ENCODE assay signal across 8 mouse cellular contexts in the genomic region with DNA sequence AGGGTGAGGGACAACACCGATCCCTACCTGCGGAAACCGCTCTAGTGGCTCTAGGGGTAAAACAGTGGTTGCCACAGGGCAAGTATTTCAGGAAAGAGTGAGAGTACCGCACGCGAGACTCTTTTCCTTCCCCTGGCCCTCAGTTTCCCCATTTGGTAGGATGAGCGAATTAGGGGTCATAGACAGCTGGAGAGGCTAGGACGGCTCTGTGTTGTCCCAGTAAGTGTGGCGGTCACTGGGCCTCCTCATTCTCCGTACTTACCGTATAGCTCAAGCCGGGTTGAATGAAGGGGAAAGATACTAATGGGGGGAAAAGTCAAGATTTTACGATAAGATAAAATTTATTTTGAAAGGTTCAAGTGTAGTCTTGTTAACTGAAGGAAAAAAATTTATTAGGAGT. TPM values are rescaled to one million over a fixed set of nuclear protein-coding genes. Genes with fewer than 3 reads are reported as not detected.
DNase-seq lines count a peak whose midpoint lies in the region; ATAC-seq and TF ChIP-seq lines count a peak whose summit lies in the region.

No protein-coding gene starts in this region.

- no peak for TF ChIP-seq POLR2A in cerebellum, adult 2 months (IDR thresholded peaks at IDR 0.05; ENCODE audit: borderline replicate concordance, insufficient read depth, low read length)

- no peak for TF ChIP-seq CTCF in cerebellum, adult 2 months (IDR thresholded peaks at IDR 0.05; ENCODE audit: borderline replicate concordance, insufficient read depth, low read depth, low read length)
- TF ChIP-seq CTCF in C2C12 (IDR thresholded peaks at IDR 0.05; ENCODE audit: control insufficient read depth, insufficient read depth, insufficient read length), result no peak
- no peak for TF ChIP-seq CTCF in forebrain, postnatal 0 days (IDR thresholded peaks at IDR 0.05; ENCODE audit: low read depth)
- TF ChIP-seq CTCF in liver, postnatal 0 days (IDR thresholded peaks at IDR 0.05; ENCODE audit: low read depth), result no peak

- no peak for DNase-seq in cerebellum, adult 2 months
- no peak for DNase-seq in cerebellum, adult 9-11 months
- DNase-seq in forebrain, postnatal 0 days, result no peak
- no peak for DNase-seq in liver, postnatal 0 days
- DNase-seq in urinary bladder, postnatal 25 days (ENCODE audit: low spot score), result no peak
- DNase-seq in spleen, adult 18-20 months, result no peak
- no peak for DNase-seq in right cerebral cortex, postnatal 10 days (ENCODE audit: low spot score in 2 of 2)

- H3ac ChIP-seq in C2C12 (ENCODE audit: control insufficient read depth, insufficient read length, low read depth), result peak overlapping the region; percentile 58

- no peak; the same call in none of the 2 replicates for ATAC-seq in forebrain, postnatal 0 days
- no peak for ATAC-seq in liver, postnatal 0 days

- H3K4me2 ChIP-seq in forebrain, postnatal 0 days (ENCODE audit: low read depth), result peak overlapping the region; percentile 89
- H3K4me2 ChIP-seq in liver, postnatal 0 days (ENCODE audit: low read depth, low read length), result peak overlapping the region; percentile 83

- no peaks in the 10 kb centered on the region for H3K4me1 ChIP-seq in cerebellum, adult 2 months (ENCODE audit: control insufficient read depth, insufficient read depth, low read length)
- H3K4me1 ChIP-seq in forebrain, postnatal 0 days (ENCODE audit: insufficient read depth), result peaks cover 11% of the 10 kb centered on the region; the same call in 1 of the 2 replicates
- peaks cover 19% of the 10 kb centered on the region for H3K4me1 ChIP-seq in liver, postnatal 0 days (ENCODE audit: insufficient read depth)

- peaks cover 40% of the 10 kb centered on the region for H3K79me3 ChIP-seq in C2C12 (ENCODE audit: low read depth)

- peaks cover 56% of the 10 kb centered on the region for H3K79me2 ChIP-seq in C2C12 (ENCODE audit: control insufficient read depth, insufficient read depth)

- 4% methylated on average over 13 of the region's 13 CpGs for WGBS in cerebellum, adult 2 months
- 6% methylated on average over 13 of the region's 13 CpGs for WGBS in forebrain, postnatal 0 days
- 3% methylated on average over 13 of the region's 13 CpGs for WGBS in liver, postnatal 0 days (ENCODE audit: insufficient replicate concordance)

- peak overlapping the region; percentile 72 for H3K4me3 ChIP-seq in cerebellum, adult 2 months (replicated peaks; ENCODE audit: insufficient read depth, low read depth, low read length)
- peak overlapping the region; percentile 100 for H3K4me3 ChIP-seq in C2C12 (ENCODE audit: insufficient read depth, poor library complexity, severe bottlenecking)
- H3K4me3 ChIP-seq in forebrain, postnatal 0 days (ENCODE audit: low read depth, low read length), result peak overlapping the region; percentile 95
- peak overlapping the region; percentile 99 for H3K4me3 ChIP-seq in liver, postnatal 0 days (ENCODE audit: low read depth, low read length)

- no peaks in the 10 kb centered on the region for H3K9me3 ChIP-seq in forebrain, postnatal 0 days (ENCODE audit: low read length)
- no peaks in the 10 kb centered on the region for H3K9me3 ChIP-seq in liver, postnatal 0 days (ENCODE audit: low read length)

- H3K9ac ChIP-seq in forebrain, postnatal 0 days, result peak overlapping the region; percentile 84
- H3K9ac ChIP-seq in liver, postnatal 0 days (replicated peaks), result peak overlapping the region; percentile 97

- TF ChIP-seq EP300 in liver, postnatal 0 days (IDR thresholded peaks at IDR 0.05; ENCODE audit: low read depth), result no peak

- H3K27ac ChIP-seq in cerebellum, adult 2 months (ENCODE audit: insufficient read depth, low read length), result no peak overlapping the region
- H3K27ac ChIP-seq in forebrain, postnatal 0 days (ENCODE audit: low read depth, low read length), result no peak overlapping the region
- peak overlapping the region; percentile 86 for H3K27ac ChIP-seq in liver, postnatal 0 days (ENCODE audit: low read depth)

- no peaks in the 10 kb centered on the region for H3K27me3 ChIP-seq in cerebellum, adult 2 months (ENCODE audit: control insufficient read depth, insufficient read depth, low read length)
- no peaks in the 10 kb centered on the region for H3K27me3 ChIP-seq in C2C12 (ENCODE audit: control insufficient read depth, insufficient read depth, insufficient read length)
- no peaks in the 10 kb centered on the region for H3K27me3 ChIP-seq in forebrain, postnatal 0 days (ENCODE audit: insufficient read depth, low read length)
- no peaks in the 10 kb centered on the region for H3K27me3 ChIP-seq in liver, postnatal 0 days (ENCODE audit: insufficient read depth, low read length)

- no peaks in the 10 kb centered on the region for H3K36me3 ChIP-seq in C2C12 (ENCODE audit: control insufficient read depth, insufficient read depth)
- H3K36me3 ChIP-seq in forebrain, postnatal 0 days (ENCODE audit: insufficient read depth), result no peaks in the 10 kb centered on the region
- no peaks in the 10 kb centered on the region for H3K36me3 ChIP-seq in liver, postnatal 0 days (replicated peaks; ENCODE audit: insufficient read depth, low read length)

TF ChIP-seq in C2C12, 6 proteins besides CTCF, POLR2A, EP300 and RAD21:
- TF ChIP-seq CEBPB (IDR thresholded peaks at IDR 0.05; ENCODE audit: low read depth) (no peak), MAX (IDR thresholded peaks at IDR 0.05) (no peak), MYOD1 (IDR thresholded peaks at IDR 0.05; ENCODE audit: control insufficient read depth, insufficient read length, low read depth) (no peak), FOSL1 (IDR thresholded peaks at IDR 0.05; ENCODE audit: insufficient read depth, low read length, poor library complexity, severe bottlenecking) (no peak), USF1 (IDR thresholded peaks at IDR 0.05; ENCODE audit: low read depth) (no peak), MYOG (IDR thresholded peaks at IDR 0.05; ENCODE audit: control insufficient read depth, extremely low read depth, insufficient read length) (no peak)

RNA-seq across cellular contexts. Expression of a gene that starts 0.5 kb away (rescaled TPM):
- polyA plus RNA-seq in cerebellum, adult 2 months (2012; rRNA removed), result 93.3 and 95.1 TPM in 2 replicates
- 50.4 TPM for polyA plus RNA-seq in C2C12 (2012; fragmentation: generic; extraction: Trizol)
- 114 and 147 TPM in 2 replicates for total RNA-seq in forebrain, postnatal 0 days (2014; rRNA removed)
- polyA plus RNA-seq in forebrain, postnatal 0 days (2015; fragmentation: Nextera tagmentation; extraction: Ambion mirVana), result 221 and 234 TPM in 2 replicates
- polyA plus RNA-seq in liver, postnatal 0 days (2015; fragmentation: Nextera tagmentation; extraction: Ambion mirVana), result 204 TPM in 2 replicates

RNA-seq across cellular contexts. Expression of a gene that starts 0.5 kb away (rescaled TPM):
- polyA plus RNA-seq in cerebellum, adult 2 months (2012; rRNA removed), result 11.0 and 12.3 TPM in 2 replicates
- 6.2 TPM for polyA plus RNA-seq in C2C12 (2012; fragmentation: generic; extraction: Trizol)
- 9.7 and 12.6 TPM in 2 replicates for total RNA-seq in forebrain, postnatal 0 days (2014; rRNA removed)
- 5.2 and 9.3 TPM in 2 replicates for polyA plus RNA-seq in forebrain, postnatal 0 days (2015; fragmentation: Nextera tagmentation; extraction: Ambion mirVana)
- 14.1 and 15.0 TPM in 2 replicates for polyA plus RNA-seq in liver, postnatal 0 days (2015; fragmentation: Nextera tagmentation; extraction: Ambion mirVana)
